8 mouse cellular contexts compared by ENCODE assay signal in the genomic region with DNA sequence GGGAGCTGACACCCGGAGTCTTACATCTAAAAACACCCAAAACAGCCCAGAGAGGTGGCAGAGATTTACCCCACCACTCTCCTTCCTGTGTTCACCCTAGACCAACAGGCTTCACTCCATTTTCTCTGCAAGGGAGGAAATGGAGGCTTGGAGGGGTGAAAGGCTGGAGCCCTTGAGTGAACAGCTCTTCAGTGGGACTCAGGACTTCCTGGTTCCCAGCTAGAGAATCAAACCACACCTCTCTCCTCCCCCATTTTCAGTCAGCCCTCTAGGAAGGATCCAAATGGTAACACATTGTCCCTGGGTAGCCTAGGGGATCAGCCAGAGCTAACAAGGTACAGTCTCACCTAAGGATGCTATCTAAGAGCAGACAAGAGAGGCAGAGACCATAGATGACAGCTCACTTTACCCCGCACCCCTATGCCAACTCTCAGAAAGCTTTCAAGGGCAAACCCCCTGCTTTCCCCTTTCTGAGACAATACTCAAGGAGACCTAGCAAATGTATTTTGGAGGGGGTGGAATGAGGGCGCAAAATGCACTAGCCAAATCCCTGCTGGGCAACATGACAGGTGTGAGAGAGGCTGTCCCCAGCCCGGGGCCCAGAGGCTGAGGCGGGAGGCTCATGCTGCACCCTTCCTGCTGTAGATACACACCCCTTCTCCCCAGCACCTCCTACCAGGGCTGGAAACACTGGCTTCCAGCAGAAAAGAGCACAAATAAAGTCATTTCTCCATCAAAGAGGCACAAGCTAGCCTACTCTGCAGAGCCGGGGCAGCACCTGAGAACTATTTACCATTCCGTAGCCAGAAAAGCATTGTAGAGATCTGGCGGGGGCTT. TPM values are rescaled to one million over a fixed set of nuclear protein-coding genes. Genes with fewer than 3 reads are reported as not detected.
DNase-seq lines count a peak whose midpoint lies in the region; ATAC-seq lines count a peak whose summit lies in the region.

No protein-coding gene starts in this region.

- ATAC-seq in megakaryocyte, adult 5-6 weeks (ENCODE audit: poor library complexity, severe bottlenecking) = no peak
- no peak for ATAC-seq in hindbrain, embryonic 15.5 days (ENCODE audit: low FRiP score, low read depth)
- no peak for ATAC-seq in activated CD4-positive, CD25-positive, alpha-beta regulatory T cell, adult 4 months

- intact Hi-C loops in left cerebral cortex, postnatal 14 days (cut with DNase I) = no loop called here

- peak overlapping the region; percentile 100 for H3K27ac ChIP-seq in embryonic facial prominence, embryonic 10.5 days (replicated peaks)
- H3K27ac ChIP-seq in hindbrain, embryonic 15.5 days (replicated peaks) = 0 out of 2 replicates have a peak overlapping the region, but pooled peaks have one; percentile 8

- peaks cover 38% of the 10 kb centered on the region for H3K36me3 ChIP-seq in megakaryocyte, embryonic 14.5 days (replicated peaks; ENCODE audit: low read length)
- H3K36me3 ChIP-seq in embryonic facial prominence, embryonic 10.5 days (replicated peaks) = peaks cover 38% of the 10 kb centered on the region
- peaks cover 20% of the 10 kb centered on the region for H3K36me3 ChIP-seq in hindbrain, embryonic 15.5 days

- WGBS in embryonic facial prominence, embryonic 10.5 days = 16% methylated on average over 8 of the region's 8 CpGs
- WGBS in hindbrain, embryonic 15.5 days = 10% methylated on average over 8 of the region's 8 CpGs

- DNase-seq in embryonic facial prominence, embryonic 10.5 days (ENCODE audit: low spot score) = peak; percentile 20
- DNase-seq in lung, postnatal 14 days = peak; percentile 28
- no peak for DNase-seq in left cerebral cortex, postnatal 14 days (ENCODE audit: low spot score in 2 of 2)
- no peak for DNase-seq in adrenal gland, postnatal 14 days

- no peaks in the 10 kb centered on the region for H3K9me3 ChIP-seq in megakaryocyte, embryonic 14.5 days
- no peaks in the 10 kb centered on the region for H3K9me3 ChIP-seq in embryonic facial prominence, embryonic 10.5 days
- no peaks in the 10 kb centered on the region for H3K9me3 ChIP-seq in hindbrain, embryonic 15.5 days

- peak overlapping the region; percentile 95 for H3K4me2 ChIP-seq in hindbrain, embryonic 15.5 days

- H3K4me3 ChIP-seq in megakaryocyte, embryonic 14.5 days (replicated peaks) = peak overlapping the region; percentile 97
- H3K4me3 ChIP-seq in embryonic facial prominence, embryonic 10.5 days = peak overlapping the region; percentile 84
- H3K4me3 ChIP-seq in hindbrain, embryonic 15.5 days = peak overlapping the region; percentile 92

- H3K27me3 ChIP-seq in megakaryocyte, embryonic 14.5 days (replicated peaks) = no peaks in the 10 kb centered on the region
- H3K27me3 ChIP-seq in embryonic facial prominence, embryonic 10.5 days (replicated peaks; ENCODE audit: low read depth, poor library complexity, severe bottlenecking) = no peaks in the 10 kb centered on the region
- H3K27me3 ChIP-seq in hindbrain, embryonic 15.5 days = no peaks in the 10 kb centered on the region

- peak overlapping the region; percentile 75 for H3K9ac ChIP-seq in hindbrain, embryonic 15.5 days

- peaks cover 58% of the 10 kb centered on the region for H3K4me1 ChIP-seq in megakaryocyte, embryonic 14.5 days
- peaks cover 43% of the 10 kb centered on the region for H3K4me1 ChIP-seq in embryonic facial prominence, embryonic 10.5 days
- H3K4me1 ChIP-seq in hindbrain, embryonic 15.5 days (replicated peaks) = peaks cover 51% of the 10 kb centered on the region

RNA-seq across cellular contexts. Expression of a gene that starts 1.4 kb away (rescaled TPM):
- polyA plus RNA-seq in megakaryocyte, embryonic 14.5 days (2012; ENCODE audit: insufficient read depth, low replicate concordance) = 11.9 and 17.8 TPM in 2 replicates
- 33.7 and 37.1 TPM in 2 replicates for total RNA-seq in megakaryocyte, adult 5-6 weeks (2015)
- total RNA-seq in megakaryocyte, adult 5-6 weeks (2017) = 16.7 and 52.1 TPM in 2 replicates
- polyA plus RNA-seq in embryonic facial prominence, embryonic 10.5 days (2016; fragmentation: Nextera tagmentation; extraction: Ambion mirVana) = 12.1 and 12.7 TPM in 2 replicates
- polyA plus RNA-seq in hindbrain, embryonic 15.5 days (2015; fragmentation: Nextera tagmentation; extraction: Ambion mirVana) = 10.6 and 11.4 TPM in 2 replicates
- polyA plus RNA-seq in activated CD4-positive, CD25-positive, alpha-beta regulatory T cell, adult 4 months (2017; shearing (Covaris generic)) = 10 to 100 TPM; 21.7 to 29.2 TPM
- total RNA-seq in left cerebral cortex, postnatal 14 days (2021) = 10 to 100 TPM; 73.2 to 75.3 TPM
- total RNA-seq in adrenal gland, postnatal 14 days (2021) = 64.0 and 66.6 TPM in 2 replicates

RNA-seq across cellular contexts. Expression of a gene that starts 24.8 kb away (rescaled TPM):
- 0.19 TPM in 1 of 2 replicates, not detected in the other for polyA plus RNA-seq in megakaryocyte, embryonic 14.5 days (2012; ENCODE audit: insufficient read depth, low replicate concordance)
- total RNA-seq in megakaryocyte, adult 5-6 weeks (2015) = 4.8 and 9.6 TPM in 2 replicates
- 3.4 and 10.2 TPM in 2 replicates for total RNA-seq in megakaryocyte, adult 5-6 weeks (2017)
- polyA plus RNA-seq in embryonic facial prominence, embryonic 10.5 days (2016; fragmentation: Nextera tagmentation; extraction: Ambion mirVana) = 29.2 and 29.5 TPM in 2 replicates
- polyA plus RNA-seq in hindbrain, embryonic 15.5 days (2015; fragmentation: Nextera tagmentation; extraction: Ambion mirVana) = 32.1 and 34.5 TPM in 2 replicates
- polyA plus RNA-seq in activated CD4-positive, CD25-positive, alpha-beta regulatory T cell, adult 4 months (2017; shearing (Covaris generic)) = 1 to 10 TPM; 8.7 to 8.8 TPM
- total RNA-seq in left cerebral cortex, postnatal 14 days (2021) = 1 to 10 TPM; 8.6 to 9.3 TPM
- 3.0 and 3.6 TPM in 2 replicates for total RNA-seq in adrenal gland, postnatal 14 days (2021)

RNA-seq across cellular contexts. Expression of a gene that starts 28.8 kb away (rescaled TPM):
- polyA plus RNA-seq in megakaryocyte, embryonic 14.5 days (2012; ENCODE audit: insufficient read depth, low replicate concordance) = not detected in 2 replicates
- total RNA-seq in megakaryocyte, adult 5-6 weeks (2015) = not detected in 2 replicates
- total RNA-seq in megakaryocyte, adult 5-6 weeks (2017) = not detected in 2 replicates
- 0.31 and 0.34 TPM in 2 replicates for polyA plus RNA-seq in embryonic facial prominence, embryonic 10.5 days (2016; fragmentation: Nextera tagmentation; extraction: Ambion mirVana)
- polyA plus RNA-seq in hindbrain, embryonic 15.5 days (2015; fragmentation: Nextera tagmentation; extraction: Ambion mirVana) = 1.9 and 2.5 TPM in 2 replicates
- polyA plus RNA-seq in activated CD4-positive, CD25-positive, alpha-beta regulatory T cell, adult 4 months (2017; shearing (Covaris generic)) = under 1 TPM; 0.11 to 0.15 TPM
- total RNA-seq in left cerebral cortex, postnatal 14 days (2021) = under 1 TPM; 0.15 to 0.24 TPM
- total RNA-seq in adrenal gland, postnatal 14 days (2021) = 1.9 and 3.5 TPM in 2 replicates

RNA-seq across cellular contexts. Expression of a gene that starts 38.2 kb away (rescaled TPM):
- polyA plus RNA-seq in megakaryocyte, embryonic 14.5 days (2012; ENCODE audit: insufficient read depth, low replicate concordance) = 237 and 264 TPM in 2 replicates
- 60.5 TPM in 2 replicates for total RNA-seq in megakaryocyte, adult 5-6 weeks (2015)
- 99.7 and 126 TPM in 2 replicates for total RNA-seq in megakaryocyte, adult 5-6 weeks (2017)
- 83.5 and 85.3 TPM in 2 replicates for polyA plus RNA-seq in embryonic facial prominence, embryonic 10.5 days (2016; fragmentation: Nextera tagmentation; extraction: Ambion mirVana)
- 73.4 and 75.3 TPM in 2 replicates for polyA plus RNA-seq in hindbrain, embryonic 15.5 days (2015; fragmentation: Nextera tagmentation; extraction: Ambion mirVana)
- 100 to 1,000 TPM in 1 of 2 experiments, 10 to 100 TPM in 1; 98.2 to 133 TPM for polyA plus RNA-seq in activated CD4-positive, CD25-positive, alpha-beta regulatory T cell, adult 4 months (2017; shearing (Covaris generic))
- total RNA-seq in left cerebral cortex, postnatal 14 days (2021) = 10 to 100 TPM; 41.5 to 45.4 TPM
- 59.1 and 62.5 TPM in 2 replicates for total RNA-seq in adrenal gland, postnatal 14 days (2021)

RNA-seq across cellular contexts. Expression of a gene that starts 48.5 kb away (rescaled TPM):
- polyA plus RNA-seq in megakaryocyte, embryonic 14.5 days (2012; ENCODE audit: insufficient read depth, low replicate concordance) = 0.87 and 4.8 TPM in 2 replicates
- 10.7 and 11.1 TPM in 2 replicates for total RNA-seq in megakaryocyte, adult 5-6 weeks (2015)
- total RNA-seq in megakaryocyte, adult 5-6 weeks (2017) = 11.1 and 28.8 TPM in 2 replicates
- polyA plus RNA-seq in embryonic facial prominence, embryonic 10.5 days (2016; fragmentation: Nextera tagmentation; extraction: Ambion mirVana) = 23.4 and 26.9 TPM in 2 replicates
- 26.8 and 29.3 TPM in 2 replicates for polyA plus RNA-seq in hindbrain, embryonic 15.5 days (2015; fragmentation: Nextera tagmentation; extraction: Ambion mirVana)
- polyA plus RNA-seq in activated CD4-positive, CD25-positive, alpha-beta regulatory T cell, adult 4 months (2017; shearing (Covaris generic)) = 10 to 100 TPM; 24.2 to 42.0 TPM
- 10 to 100 TPM; 17.9 to 18.1 TPM for total RNA-seq in left cerebral cortex, postnatal 14 days (2021)
- total RNA-seq in adrenal gland, postnatal 14 days (2021) = 21.4 and 26.3 TPM in 2 replicates

Comparison
In these comparisons a context has a peak if more than half of its experiments do, and no peak if none do; other contexts are left out.
1. DNase-seq: peak in embryonic facial prominence, embryonic 10.5 days (single experiment) and lung, postnatal 14 days (single experiment); none in left cerebral cortex, postnatal 14 days (0 of 2) and adrenal gland, postnatal 14 days (single experiment).
2. Peak in every context shown above with its lines, with median percentiles within 50 percentile points of each other: H3K4me3 ChIP-seq.